Mouse (Mus musculus) CH12.LX (cell line): ENCODE measurements around the gene Max.

ENCODE experiments used
- JUN ChIP-seq: IDR thresholded peaks from 2 replicates; pipeline ENCODE4 v1.6.1; 2011; ENCODE audit warnings: low read depth, mild to moderate bottlenecking, low read length, improper control_type of control experiment, moderate library complexity; ENCODE audit not compliant: insufficient read depth
- MAFK ChIP-seq: IDR thresholded peaks from 2 replicates; pipeline ENCODE4 v1.6.1; 2011; ENCODE audit warnings: low read length, improper control_type of control experiment; ENCODE audit not compliant: insufficient replicate concordance
- NELFE ChIP-seq: IDR thresholded peaks from 2 replicates; pipeline ENCODE4 v1.6.1; 2011; ENCODE audit warnings: low read depth, low read length, improper control_type of control experiment
- POLR2A ChIP-seq: IDR thresholded peaks from 2 replicates; pipeline ENCODE4 v1.6.1; 2011; ENCODE audit warnings: low read depth, mild to moderate bottlenecking, improper control_type of control experiment, low read length
- RAD21 ChIP-seq: IDR thresholded peaks from 2 replicates; pipeline ENCODE4 v1.6.1; 2011; ENCODE audit warnings: low read depth, mild to moderate bottlenecking, low read length, improper control_type of control experiment, moderate library complexity
- RCOR1 ChIP-seq: conservative IDR thresholded peaks from 2 replicates; pipeline ENCODE4 v1.6.1; 2012; ENCODE audit warnings: low read depth, mild to moderate bottlenecking, inconsistent platforms, low read length, improper control_type of control experiment
- ZNF384 ChIP-seq: IDR thresholded peaks from 2 replicates; pipeline ENCODE4 v1.6.1; 2012; ENCODE audit warnings: low read depth, low read length, improper control_type of control experiment, inconsistent platforms

- TF ChIP-seq POLR2A, result no peak
- no peak for TF ChIP-seq NELFE
- TF ChIP-seq RCOR1, result no peak
- TF ChIP-seq JUN, result no peak
- no peak for TF ChIP-seq MAFK
- TF ChIP-seq ZNF384, result no peak
- no peak for TF ChIP-seq RAD21
Observed at GRCm38 (mm10) chr12:76931739-76932687, 30.0 kb downstream of the Max start.
